ENCODE assay signal across 8 mouse cellular contexts in genomic region chr16:55476544-55477208, GRCm38 (mm10).
DNase-seq lines count a peak whose midpoint lies in the region; ATAC-seq and TF ChIP-seq lines count a peak whose summit lies in the region.

No protein-coding gene starts in this region.

- no peak overlapping the region for H3K4me3 ChIP-seq in cerebellum, adult 2 months (replicated peaks; ENCODE audit: insufficient read depth, low read depth, low read length)
- no peak overlapping the region for H3K4me3 ChIP-seq in kidney, embryonic 16.5 days (ENCODE audit: low read length)

- TF ChIP-seq POLR2A in cerebellum, adult 2 months (IDR thresholded peaks at IDR 0.05; ENCODE audit: borderline replicate concordance, insufficient read depth, low read length) = no peak

- ATAC-seq in kidney, embryonic 16.5 days (ENCODE audit: low FRiP score, low TSS enrichment) = peak; percentile 12; the same call in 1 of the 2 replicates

- no peaks in the 10 kb centered on the region for H3K4me1 ChIP-seq in cerebellum, adult 2 months (ENCODE audit: control insufficient read depth, insufficient read depth, low read length)
- H3K4me1 ChIP-seq in kidney, embryonic 16.5 days (ENCODE audit: insufficient read depth, low read length) = peaks cover 5% of the 10 kb centered on the region; the same call in 1 of the 2 replicates

- no peaks in the 10 kb centered on the region for H3K27me3 ChIP-seq in cerebellum, adult 2 months (ENCODE audit: control insufficient read depth, insufficient read depth, low read length)
- 0 out of 2 replicates have a peak, but pooled peaks cover 3% of the 10 kb centered on the region for H3K27me3 ChIP-seq in kidney, embryonic 16.5 days (ENCODE audit: insufficient read depth, low read length)

- H3K9ac ChIP-seq in kidney, embryonic 16.5 days (replicated peaks; ENCODE audit: low read length) = no peak overlapping the region

- DNase-seq in adrenal gland, adult 2 months = peak; percentile 28
- no peak for DNase-seq in adrenal gland, postnatal 25 days
- DNase-seq in CD4-positive helper T cell, adult 2 months (ENCODE audit: low read depth, low spot score) = peak; percentile 66
- DNase-seq in cerebellum, adult 2 months = peak in 1 of 2 experiments; percentile 52
- DNase-seq in frontal cortex, adult 2 months (ENCODE audit: extremely low spot score in 1 of 2, low spot score in 1 of 2) = peak; percentile 33 to 93
- DNase-seq in lung, postnatal 10 days = peak; percentile 71
- peak; percentile 27 for DNase-seq in skeletal muscle tissue, adult 2 months (ENCODE audit: low read depth, low spot score)

- H3K36me3 ChIP-seq in kidney, embryonic 16.5 days (ENCODE audit: insufficient read depth, low read length) = no peaks in the 10 kb centered on the region

- H3K27ac ChIP-seq in cerebellum, adult 2 months (ENCODE audit: insufficient read depth, low read length) = no peak overlapping the region
- H3K27ac ChIP-seq in kidney, embryonic 16.5 days (ENCODE audit: low read length) = no peak overlapping the region

- TF ChIP-seq CTCF in cerebellum, adult 2 months (IDR thresholded peaks at IDR 0.05; ENCODE audit: borderline replicate concordance, insufficient read depth, low read depth, low read length) = peak; percentile 36; the same call in 1 of the 2 replicates

- H3K9me3 ChIP-seq in kidney, embryonic 16.5 days (ENCODE audit: low read length) = no peaks in the 10 kb centered on the region

- no peak overlapping the region for H3K4me2 ChIP-seq in kidney, embryonic 16.5 days (replicated peaks; ENCODE audit: low read depth, low read length)

- WGBS in cerebellum, adult 2 months = 26% methylated on average over 17 of the region's 17 CpGs
- WGBS in kidney, embryonic 16.5 days = 22% methylated on average over 17 of the region's 17 CpGs
